Mouse (Mus musculus) monocyte, adult 2 months (primary cell): ENCODE measurements around the gene Capn3.

Experiments
- DNase-seq, 2 experiments: peaks; one replicate each; pipeline ENCODE4 v3.0.0; 2022; ENCODE audit warnings: low spot score in 2 of 2, low read depth in 1 of 2

The Capn3 gene

GRCm38 (mm10) chr2:120455719-120456118, at the start of gene Capn3:
Capn3 (plus strand) TSS chr2:120456019.
- no peak for DNase-seq

- DNase-seq: no peak
Measured at GRCm38 (mm10) chr2:120411096-120411628, 44.7 kb upstream of the Capn3 start.

GRCm38 (mm10) chr2:120414113-120414512, 41.7 kb upstream of the Capn3 start:
- no peak for DNase-seq

- no peak for DNase-seq
Measured at GRCm38 (mm10) chr2:120414738-120415414, 40.9 kb upstream of the Capn3 start.

GRCm38 (mm10) chr2:120424386-120424785, 31.4 kb upstream of the Capn3 start:
- DNase-seq: no peak

- no peak for DNase-seq
Measured at GRCm38 (mm10) chr2:120444486-120444885, 11.3 kb upstream of the Capn3 start.

GRCm38 (mm10) chr2:120446373-120446772, 9.4 kb upstream of the Capn3 start:
- peak in 1 of 2 experiments; percentile 1 for DNase-seq

- no peak for DNase-seq
Measured at GRCm38 (mm10) chr2:120447306-120447705, 8.5 kb upstream of the Capn3 start.

GRCm38 (mm10) chr2:120450724-120451123, 5.1 kb upstream of the Capn3 start:
- no peak for DNase-seq

GRCm38 (mm10) chr2:120452600-120452999, 3.2 kb upstream of the Capn3 start:
- DNase-seq: no peak

GRCm38 (mm10) chr2:120454987-120455386, 832 bp upstream of the Capn3 start:
- DNase-seq: no peak

- DNase-seq: no peak
Measured at GRCm38 (mm10) chr2:120460216-120460615, 4.4 kb downstream of the Capn3 start.

GRCm38 (mm10) chr2:120463328-120463727, 7.5 kb downstream of the Capn3 start:
- no peak for DNase-seq

- DNase-seq: no peak
Measured at GRCm38 (mm10) chr2:120464091-120464490, 8.3 kb downstream of the Capn3 start.

GRCm38 (mm10) chr2:120464732-120465396, 9.0 kb downstream of the Capn3 start:
- DNase-seq: no peak

- DNase-seq: no peak
Measured at GRCm38 (mm10) chr2:120465397-120465785, 9.6 kb downstream of the Capn3 start.

- DNase-seq: no peak
Measured at GRCm38 (mm10) chr2:120468011-120468410, 12.2 kb downstream of the Capn3 start.

GRCm38 (mm10) chr2:120469220-120469619, 13.4 kb downstream of the Capn3 start:
- no peak for DNase-seq

- no peak for DNase-seq
Measured at GRCm38 (mm10) chr2:120469715-120470114, 13.9 kb downstream of the Capn3 start.

GRCm38 (mm10) chr2:120470856-120471255, 15.0 kb downstream of the Capn3 start:
- no peak for DNase-seq

GRCm38 (mm10) chr2:120476277-120477087, 20.7 kb downstream of the Capn3 start:
- no peak for DNase-seq

GRCm38 (mm10) chr2:120478600-120478999, 22.8 kb downstream of the Capn3 start:
- DNase-seq: peak; percentile 26 to 48
